Mouse (Mus musculus) mouse embryonic stem cell (cell line): ENCODE measurements around the gene Hoxd10.

ENCODE experiments used
- in situ Hi-C, 2 experiments: fragments of 300-500 bp; cut with MboI; formaldehyde crosslinking; loops; 1 replicate in 1 of 2; 3 replicates in 1 of 2; pipeline ENCODE4 v1.14.3; 2019 to 2020; ENCODE audit warnings: low sequenced_read_pairs in 2 of 2, low pct_unique_long_range_greater_than_20kb in 1 of 2, mixed read lengths in 1 of 2; ENCODE audit not compliant: unreplicated experiment in 1 of 2

Gene Hoxd10

DNA sequence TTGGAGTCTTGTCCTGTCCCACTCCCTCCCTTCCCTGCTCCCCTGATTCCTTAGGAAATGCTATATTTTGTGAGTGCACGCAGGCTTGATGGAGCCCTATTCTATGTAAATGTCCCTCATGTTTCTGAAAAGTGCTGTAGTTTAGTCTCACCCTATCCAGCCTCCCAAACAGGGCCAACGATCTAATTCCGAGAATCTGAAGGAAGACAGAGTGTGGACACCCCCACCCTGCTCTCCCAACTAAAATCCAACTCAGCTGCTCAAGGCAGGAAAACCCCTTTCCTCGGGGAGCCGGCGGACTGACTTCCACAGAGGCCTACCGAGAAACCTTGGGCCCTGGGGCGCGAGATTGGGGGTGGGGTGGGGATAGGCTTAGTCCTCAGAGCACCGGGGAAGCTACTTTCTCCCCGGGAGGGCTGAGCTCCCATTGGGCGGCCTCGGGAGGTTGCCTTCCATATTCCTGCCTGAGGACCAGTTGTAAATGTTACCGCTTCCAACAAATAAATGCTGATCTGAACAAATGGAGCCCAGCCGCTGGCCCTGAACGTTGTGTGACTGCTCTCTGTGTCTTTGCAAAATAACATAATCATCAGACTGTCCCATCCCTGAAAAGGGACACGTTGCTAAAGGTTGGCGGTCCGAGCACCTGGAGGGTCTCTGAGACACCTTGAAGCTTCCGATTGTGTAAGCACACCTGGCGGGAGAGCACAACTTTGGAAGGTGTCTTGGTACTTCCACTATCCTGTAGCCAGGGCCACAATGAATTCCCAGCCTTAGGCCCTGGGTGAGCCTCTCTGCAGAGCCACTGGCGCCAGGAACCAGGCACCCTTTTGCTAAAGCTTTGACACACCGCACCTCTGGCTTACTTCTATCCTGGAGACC lies 8.2 kb downstream of the Hoxd10 start:
- in situ Hi-C loops, result loop anchor here (5.0 to 25.0 kb wide), 4 partner anchors 37 to 887 kb away; no protein-coding TSS in a partner anchor

DNA sequence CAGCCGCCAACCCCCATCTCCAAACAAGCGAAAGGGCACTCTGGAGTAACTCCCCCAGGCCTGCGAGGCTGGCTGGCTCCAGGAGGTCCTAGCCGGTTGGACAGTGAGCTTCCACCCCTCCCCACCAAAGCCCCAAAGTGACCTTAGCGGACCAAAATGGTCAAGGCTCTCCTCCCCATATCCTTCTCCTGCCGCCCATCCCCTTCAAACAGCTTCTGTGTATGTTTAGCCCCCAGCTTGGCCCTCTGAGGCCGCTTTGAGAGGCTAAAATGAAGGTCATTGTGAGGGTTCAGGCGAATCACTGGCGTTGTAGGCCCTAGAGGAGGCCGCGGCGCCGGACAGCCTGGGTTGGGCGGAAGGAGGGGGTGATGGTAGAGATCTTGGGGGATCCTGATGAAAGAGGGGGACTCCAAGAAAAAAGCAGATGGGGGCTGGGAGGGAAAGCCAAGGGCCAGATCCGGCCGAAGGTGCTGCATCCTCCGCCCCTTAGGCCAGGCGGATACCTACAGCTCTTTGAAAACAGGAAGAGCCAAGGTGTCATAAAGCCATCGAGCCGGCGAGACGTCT lies 8.9 kb downstream of the Hoxd10 start:
- in situ Hi-C loops, result loop anchor here in 1 of 2 experiments (5.0 kb wide), 1 partner anchor 37 kb away; no protein-coding TSS in a partner anchor

- in situ Hi-C loops, result loop anchor here in 1 of 2 experiments (5.0 kb wide), 1 partner anchor 35 kb away; no protein-coding TSS in a partner anchor
These were observed 10.5 kb downstream of the Hoxd10 start for GRCm38 (mm10) chr2:74701949-74702819.

GRCm38 (mm10) chr2:74702820-74703219 lies 11.1 kb downstream of the Hoxd10 start:
- in situ Hi-C loops, result loop anchor here in 1 of 2 experiments (5.0 kb wide), 1 partner anchor 34 kb away; no protein-coding TSS in a partner anchor

DNA sequence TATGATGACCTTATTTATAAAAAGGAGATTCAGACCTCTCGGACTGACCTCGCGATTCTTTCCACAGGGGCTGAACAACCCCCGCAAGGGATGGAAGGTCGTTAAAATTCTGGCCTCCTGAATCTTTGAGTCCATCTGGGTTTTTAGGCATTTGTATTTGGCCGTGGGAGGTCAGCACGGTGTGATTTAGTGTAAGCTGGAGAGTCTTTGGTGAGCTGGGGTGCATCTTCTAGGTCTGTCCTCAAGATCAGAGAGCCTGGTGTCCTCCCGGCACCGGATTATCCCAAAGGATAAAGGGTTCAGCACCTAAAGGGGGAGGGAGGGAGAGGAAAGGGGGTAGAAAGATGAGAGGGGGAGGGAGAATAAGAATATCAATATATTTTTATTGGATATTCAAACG lies 11.6 kb downstream of the Hoxd10 start:
- in situ Hi-C loops, result loop anchor here in 1 of 2 experiments (5.0 kb wide), 1 partner anchor 34 kb away; no protein-coding TSS in a partner anchor

DNA sequence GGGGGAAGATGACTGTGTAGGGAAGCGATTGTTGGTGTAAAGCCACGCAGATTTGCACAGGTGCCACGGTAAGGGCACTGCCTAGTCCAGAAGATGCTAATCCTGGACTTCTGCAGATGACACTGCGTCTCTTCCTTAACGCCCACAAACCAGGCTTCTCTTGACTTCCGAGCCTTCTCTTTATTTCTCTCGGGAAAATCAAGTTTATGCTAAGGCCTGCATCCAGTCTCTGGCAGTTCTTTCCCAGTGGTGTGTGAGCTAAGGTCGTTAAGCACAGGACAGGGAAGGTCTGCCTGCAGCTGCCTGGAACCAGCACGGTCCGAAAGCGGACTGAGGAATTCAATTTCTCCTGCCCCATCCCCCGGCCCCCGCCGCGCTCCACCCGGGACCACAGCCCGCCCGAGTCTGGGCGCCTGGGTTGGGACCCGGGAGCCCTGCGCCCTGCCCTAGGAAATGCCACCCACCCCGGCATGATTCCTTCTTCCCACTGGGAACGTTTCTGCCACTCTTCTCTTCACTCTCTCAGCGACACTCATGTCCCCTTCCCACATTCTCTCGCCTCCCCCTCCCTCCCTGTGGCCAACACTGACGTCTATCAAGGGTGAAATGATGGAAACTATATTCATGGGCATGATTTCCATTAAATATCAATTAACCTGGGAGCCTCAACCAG lies 12.1 kb downstream of the Hoxd10 start:
- in situ Hi-C loops, result loop anchor here in 1 of 2 experiments (5.0 kb wide), 1 partner anchor 33 kb away; no protein-coding TSS in a partner anchor

DNA sequence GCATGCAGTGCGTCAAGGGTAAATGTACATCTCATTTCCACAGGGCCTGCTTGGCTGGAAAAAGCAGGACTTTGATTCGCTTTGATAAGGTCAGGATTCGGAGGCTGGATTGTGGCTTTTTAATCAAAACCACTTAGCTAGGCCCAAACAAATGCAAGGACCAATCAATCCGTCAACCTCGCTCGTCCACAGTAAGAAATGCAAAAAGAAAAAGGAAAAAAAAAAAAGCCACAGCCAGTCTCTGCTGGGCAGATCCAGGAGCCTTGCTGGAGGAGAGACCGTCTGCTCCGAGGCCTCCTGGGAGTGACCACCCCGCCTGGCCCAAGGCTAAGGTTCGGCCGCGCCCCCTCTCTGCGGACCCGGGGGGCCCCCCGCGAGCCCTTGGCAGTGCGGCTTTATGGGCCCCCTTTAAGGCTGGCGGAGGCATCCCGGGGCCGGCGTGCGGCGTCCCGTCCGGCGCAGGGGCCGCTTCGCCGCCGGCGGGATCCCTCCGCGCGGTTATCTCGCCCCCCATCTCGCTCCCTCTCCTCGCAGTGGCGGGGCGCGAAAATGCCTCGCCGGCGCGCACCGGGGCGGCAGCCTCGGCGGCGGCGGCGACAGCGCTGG lies 12.8 kb downstream of the Hoxd10 start, which contains the start of gene Hoxd8:
Gene Hoxd8, plus strand, starts transcription at position 223 of the 606 bp plus-strand sequence.
- in situ Hi-C loops, result loop anchor here in 1 of 2 experiments (5.0 kb wide), 1 partner anchor 33 kb away; no protein-coding TSS in a partner anchor

GRCm38 (mm10) chr2:74704999-74705466 lies 13.3 kb downstream of the Hoxd10 start:
- in situ Hi-C loops, result loop anchor here in 1 of 2 experiments (5.0 kb wide), 1 partner anchor 32 kb away; no protein-coding TSS in a partner anchor

- in situ Hi-C loops, result no loop called here
These were observed 13.9 kb downstream of the Hoxd10 start for GRCm38 (mm10) chr2:74705467-74706089.

- in situ Hi-C loops, result no loop called here
These were observed 14.8 kb downstream of the Hoxd10 start for GRCm38 (mm10) chr2:74706393-74706960.

DNA sequence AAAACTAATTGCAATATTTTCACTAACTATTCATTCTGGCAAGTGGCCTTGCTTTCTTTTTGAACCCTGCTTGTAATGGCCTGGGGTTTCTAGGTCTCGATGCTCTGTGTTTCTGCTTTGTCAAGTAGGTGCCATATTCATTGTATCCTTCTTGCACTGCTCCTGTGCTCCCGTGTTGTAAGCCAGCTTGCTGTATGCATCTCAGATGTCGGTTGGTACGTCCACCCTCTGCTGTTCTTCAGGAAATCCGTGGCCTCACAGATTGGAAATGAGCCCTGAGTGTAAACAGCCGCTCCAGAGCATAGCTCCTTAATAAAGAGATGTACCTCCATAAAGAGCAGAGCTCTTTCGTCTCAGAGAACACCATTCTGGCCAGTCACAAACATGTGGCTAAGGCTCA lies 15.9 kb downstream of the Hoxd10 start:
- in situ Hi-C loops, result no loop called here

GRCm38 (mm10) chr2:74708676-74709075 lies 17.0 kb downstream of the Hoxd10 start:
- in situ Hi-C loops, result no loop called here

GRCm38 (mm10) chr2:74709465-74710419 lies 18.0 kb downstream of the Hoxd10 start:
- in situ Hi-C loops, result no loop called here

- in situ Hi-C loops, result no loop called here
These were observed 19.3 kb downstream of the Hoxd10 start for GRCm38 (mm10) chr2:74710929-74711543.
